Mouse (Mus musculus): ENCODE measurements at regions not wholly inside any gene's neighbourhood (a gene's known extent, or its start where the extent isn't known, plus 50 kb on each side); places are given as distances from the start of the nearest gene placed in this dataset.

- Histone ChIP-seq H3K9ac (no peak overlapping the region), H3K27me3 (no peaks in the 10 kb centered on the region), H3K27ac (no peak overlapping the region), H3K4me1 (peaks cover 36% of the 10 kb centered on the region), H3K9me3 (replicated peaks) (no peaks in the 10 kb centered on the region), H3K4me3 (peak overlapping the region; percentile 19), H3K36me3 (ENCODE audit: poor library complexity, severe bottlenecking) (no peaks in the 10 kb centered on the region), H3K4me2 (peak overlapping the region; percentile 33)
- 59% methylated on average over 6 of the region's 6 CpGs for WGBS
- no peak for ATAC-seq
Observed at GRCm38 (mm10) chr16:77240876-77241275, 227.4 kb downstream of the Usp25 start.

- H3K4me3 ChIP-seq = peak overlapping the region; percentile 32
- WGBS = 24% methylated on average over 9 of the region's 9 CpGs
- no peaks in the 10 kb centered on the region for H3K9me3 ChIP-seq (replicated peaks)
- H3K27ac ChIP-seq = peak overlapping the region; percentile 99
- H3K9ac ChIP-seq = peak overlapping the region; percentile 63
- no peak for ATAC-seq
- no peaks in the 10 kb centered on the region for H3K27me3 ChIP-seq
- H3K4me1 ChIP-seq = peaks cover 45% of the 10 kb centered on the region
- peak overlapping the region; percentile 63 for H3K4me2 ChIP-seq
- no peaks in the 10 kb centered on the region for H3K36me3 ChIP-seq (ENCODE audit: poor library complexity, severe bottlenecking)
Observed at GRCm38 (mm10) chr16:77239176-77239790, 225.8 kb downstream of the Usp25 start.

- Histone ChIP-seq H3K36me3 (ENCODE audit: poor library complexity, severe bottlenecking) (no peaks in the 10 kb centered on the region), H3K4me2 (peak overlapping the region; percentile 63), H3K4me3 (peak overlapping the region; percentile 32), H3K27me3 (no peaks in the 10 kb centered on the region), H3K27ac (peak overlapping the region; percentile 99), H3K4me1 (peaks cover 47% of the 10 kb centered on the region), H3K9ac (peak overlapping the region; percentile 63), H3K9me3 (replicated peaks) (no peaks in the 10 kb centered on the region)
- peak; percentile 37 for ATAC-seq
- 15% methylated on average over 13 of the region's 13 CpGs for WGBS
Observed at GRCm38 (mm10) chr16:77238358-77239175, 225.1 kb downstream of the Usp25 start.

- H3K4me1 ChIP-seq = peaks cover 46% of the 10 kb centered on the region
- peak overlapping the region; percentile 99 for H3K27ac ChIP-seq
- WGBS = 8% methylated on average over 7 of the region's 7 CpGs
- H3K9me3 ChIP-seq (replicated peaks) = no peaks in the 10 kb centered on the region
- no peaks in the 10 kb centered on the region for H3K36me3 ChIP-seq (ENCODE audit: poor library complexity, severe bottlenecking)
- peak overlapping the region; percentile 63 for H3K4me2 ChIP-seq
- peak overlapping the region; percentile 63 for H3K9ac ChIP-seq
- H3K27me3 ChIP-seq = no peaks in the 10 kb centered on the region
- peak; percentile 7 for ATAC-seq
- H3K4me3 ChIP-seq = peak overlapping the region; percentile 32
Observed at GRCm38 (mm10) chr16:77237631-77238357, 224.3 kb downstream of the Usp25 start.

- 5% methylated on average over 2 of the region's 2 CpGs for WGBS
- peak; percentile 69 for ATAC-seq
- no peaks in the 10 kb centered on the region for H3K27me3 ChIP-seq
- no peaks in the 10 kb centered on the region for H3K36me3 ChIP-seq (ENCODE audit: poor library complexity, severe bottlenecking)
- no peaks in the 10 kb centered on the region for H3K9me3 ChIP-seq (replicated peaks)
- peak overlapping the region; percentile 32 for H3K4me3 ChIP-seq
- peak overlapping the region; percentile 99 for H3K27ac ChIP-seq
- peaks cover 45% of the 10 kb centered on the region for H3K4me1 ChIP-seq
- peak overlapping the region; percentile 63 for H3K9ac ChIP-seq
- H3K4me2 ChIP-seq = peak overlapping the region; percentile 63
Observed at GRCm38 (mm10) chr16:77237272-77237603, 223.7 kb downstream of the Usp25 start.

GRCm38 (mm10) chr16:77236509-77237271 is 223.2 kb downstream of the Usp25 start:
- H3K4me3 ChIP-seq = peak overlapping the region; percentile 32
- H3K36me3 ChIP-seq (ENCODE audit: poor library complexity, severe bottlenecking) = no peaks in the 10 kb centered on the region
- no peaks in the 10 kb centered on the region for H3K27me3 ChIP-seq
- H3K4me2 ChIP-seq = peak overlapping the region; percentile 63
- peak overlapping the region; percentile 99 for H3K27ac ChIP-seq
- peak overlapping the region; percentile 63 for H3K9ac ChIP-seq
- WGBS = 2% methylated on average over 13 of the region's 13 CpGs
- H3K9me3 ChIP-seq (replicated peaks) = no peaks in the 10 kb centered on the region
- ATAC-seq = peak; percentile 91
- peaks cover 45% of the 10 kb centered on the region for H3K4me1 ChIP-seq

- no peaks in the 10 kb centered on the region for H3K27me3 ChIP-seq
- H3K4me3 ChIP-seq = peak overlapping the region; percentile 32
- H3K9ac ChIP-seq = peak overlapping the region; percentile 63
- no peaks in the 10 kb centered on the region for H3K9me3 ChIP-seq (replicated peaks)
- H3K4me2 ChIP-seq = peak overlapping the region; percentile 63
- H3K27ac ChIP-seq = peak overlapping the region; percentile 99
- peak; percentile 72 for ATAC-seq
- H3K4me1 ChIP-seq = peaks cover 40% of the 10 kb centered on the region
- H3K36me3 ChIP-seq (ENCODE audit: poor library complexity, severe bottlenecking) = no peaks in the 10 kb centered on the region
- WGBS = 6% methylated on average over 4 of the region's 4 CpGs
Observed at GRCm38 (mm10) chr16:77236021-77236420, 222.5 kb downstream of the Usp25 start.

GRCm38 (mm10) chr16:77235449-77235848 is 221.9 kb downstream of the Usp25 start:
- 21% methylated on average over 5 of the region's 5 CpGs for WGBS
- no peaks in the 10 kb centered on the region for H3K27me3 ChIP-seq
- peak overlapping the region; percentile 32 for H3K4me3 ChIP-seq
- peak overlapping the region; percentile 99 for H3K27ac ChIP-seq
- no peak for ATAC-seq
- H3K4me1 ChIP-seq = peaks cover 37% of the 10 kb centered on the region
- H3K36me3 ChIP-seq (ENCODE audit: poor library complexity, severe bottlenecking) = no peaks in the 10 kb centered on the region
- H3K9ac ChIP-seq = peak overlapping the region; percentile 63
- H3K4me2 ChIP-seq = peak overlapping the region; percentile 63
- H3K9me3 ChIP-seq (replicated peaks) = no peaks in the 10 kb centered on the region

Data from forebrain, embryonic 13.5 days (tissue).